Mouse (Mus musculus) heart, adult 8-10 months (tissue): ENCODE data around the gene Tmem79. TPM values are rescaled to one million over a fixed set of nuclear protein-coding genes. Genes with fewer than 3 reads are reported as not detected.
"Not testable (repeated sequence)": the region's sequence is repeated elsewhere in the genome, so short reads cannot be mapped to it uniquely, and the experiment has no call there.

Source experiments
- DNase-seq: peaks from one replicate; pipeline ENCODE4 v3.0.0; 2022; ENCODE audit warnings: low spot score
- total RNA-seq, 4 experiments: library from RNA; stranded (reverse); gene quantifications; 2 replicates each; pipeline ENCODE4 v1.2.4; 2022

Gene Tmem79
- total RNA-seq, 4 experiments from 2014 or later, result 1.6 to 4.0 (median 2.0) TPM

GRCm38 (mm10) chr3:88285565-88285895 lies 50.4 kb downstream of the Tmem79 start:
- not testable (repeated sequence) for DNase-seq

- DNase-seq, result not testable (repeated sequence)
These were observed 51.0 kb downstream of the Tmem79 start for GRCm38 (mm10) chr3:88284815-88285564.

GRCm38 (mm10) chr3:88281141-88281916 lies 54.6 kb downstream of the Tmem79 start:
- not testable (repeated sequence) for DNase-seq

- no peak for DNase-seq
These were observed 55.9 kb downstream of the Tmem79 start for GRCm38 (mm10) chr3:88280035-88280434.

Other genes with a start within 250 kb of the Tmem79 start
- gene Mef2d, start 193.8 kb downstream of the Tmem79 start, total RNA-seq, result 100 to 1,000 TPM; 125 to 139 (median 131) TPM
- gene Rhbg, start 81.4 kb downstream of the Tmem79 start, total RNA-seq, result not detected
- gene Gm38392, start 48.9 kb downstream of the Tmem79 start, total RNA-seq, result under 1 TPM in 3 of 4 experiments, not detected in 1; 0.25 to 0.44 (median 0.29) TPM
- gene Tsacc, start 39.1 kb downstream of the Tmem79 start, total RNA-seq, result 10 to 100 TPM in 1 of 4 experiments, 1 to 10 TPM in 3; 5.6 to 12.0 (median 7.5) TPM
- 100 to 1,000 TPM; 146 to 187 (median 164) TPM for gene Cct3, start 39.0 kb downstream of the Tmem79 start, total RNA-seq
- 10 to 100 TPM; 74.5 to 85.8 (median 82.1) TPM for gene Glmp, start 11.1 kb downstream of the Tmem79 start, total RNA-seq
- gene Smg5, start 112 bp upstream of the Tmem79 start, total RNA-seq, result 10 to 100 TPM; 42.6 to 57.6 (median 56.5) TPM
- gene Paqr6, start 28.4 kb upstream of the Tmem79 start, total RNA-seq, result under 1 TPM in 3 of 4 experiments, not detected in 1; 0.53 to 0.85 (median 0.69) TPM
- not detected for gene Bglap3, start 36.6 kb upstream of the Tmem79 start, total RNA-seq
- not detected for gene Bglap2, start 42.6 kb upstream of the Tmem79 start, total RNA-seq
- not detected for gene Bglap, start 48.3 kb upstream of the Tmem79 start, total RNA-seq
- gene Pmf1, start 74.2 kb upstream of the Tmem79 start, total RNA-seq, result 10 to 100 TPM; 16.2 to 19.9 (median 16.7) TPM
- gene Slc25a44, start 89.0 kb upstream of the Tmem79 start, total RNA-seq, result 10 to 100 TPM; 13.1 to 14.7 (median 14.1) TPM
- gene Sema4a, start 125.0 kb upstream of the Tmem79 start, total RNA-seq, result 1 to 10 TPM; 2.6 to 4.7 (median 3.8) TPM
- gene Lmna, start 173.8 kb upstream of the Tmem79 start, total RNA-seq, result 100 to 1,000 TPM; 112 to 127 (median 118) TPM
- under 1 TPM; 0.28 to 0.44 (median 0.33) TPM for gene Mex3a, start 196.2 kb upstream of the Tmem79 start, total RNA-seq
- gene Rab25, start 212.2 kb upstream of the Tmem79 start, total RNA-seq, result not detected
- gene Lamtor2, start 216.9 kb upstream of the Tmem79 start, total RNA-seq, result 100 to 1,000 TPM; 104 to 116 (median 107) TPM
- 10 to 100 TPM; 68.8 to 90.5 (median 77.6) TPM for gene Ubqln4, start 217.6 kb upstream of the Tmem79 start, total RNA-seq
- gene Ssr2, start 239.7 kb upstream of the Tmem79 start, total RNA-seq, result 10 to 100 TPM; 60.4 to 67.0 (median 64.4) TPM